ENCODE assay signal across 8 mouse cellular contexts in genomic region chr7:27165007-27165655, GRCm38 (mm10). TPM values are rescaled to one million over a fixed set of nuclear protein-coding genes. Genes with fewer than 3 reads are reported as not detected.
DNase-seq lines count a peak whose midpoint lies in the region; ATAC-seq and TF ChIP-seq lines count a peak whose summit lies in the region.

No protein-coding gene starts in this region.

- TF ChIP-seq EP300 in liver, embryonic 14.5 days (IDR thresholded peaks at IDR 0.05; ENCODE audit: low read depth): no peak

- no peaks in the 10 kb centered on the region for H3K9me3 ChIP-seq in heart, embryonic 10.5 days
- no peaks in the 10 kb centered on the region for H3K9me3 ChIP-seq in G1E (replicated peaks)
- no peaks in the 10 kb centered on the region for H3K9me3 ChIP-seq in embryonic facial prominence, embryonic 11.5 days (replicated peaks; ENCODE audit: control insufficient read depth, low read length)
- no peaks in the 10 kb centered on the region for H3K9me3 ChIP-seq in hindbrain, embryonic 16.5 days (ENCODE audit: control insufficient read depth, low read length)
- no peaks in the 10 kb centered on the region for H3K9me3 ChIP-seq in liver, embryonic 14.5 days (ENCODE audit: control insufficient read depth, low read length)

- no peak for TF ChIP-seq CTCF in G1E (IDR thresholded peaks at IDR 0.05; ENCODE audit: low read depth, low read length)
- TF ChIP-seq CTCF in liver, embryonic 14.5 days (IDR thresholded peaks at IDR 0.05; ENCODE audit: low read depth): no peak

- no peak for ATAC-seq in G1E (ENCODE audit: extremely low read depth, insufficient number of reproducible peaks, low FRiP score, poor library complexity, severe bottlenecking)
- ATAC-seq in embryonic facial prominence, embryonic 11.5 days (replicated peaks; ENCODE audit: insufficient number of reproducible peaks, low FRiP score, low TSS enrichment, low read depth): 0 out of 2 replicates have a peak, but pooled peaks have one; percentile 12
- ATAC-seq in hindbrain, embryonic 16.5 days: peak; percentile 5; the same call in 1 of the 2 replicates
- ATAC-seq in liver, embryonic 14.5 days (ENCODE audit: insufficient read depth): no peak
- ATAC-seq in inflammation-experienced regulatory T-cells, adult 6 months: no peak

- peak overlapping the region; percentile 80 for H3K9ac ChIP-seq in embryonic facial prominence, embryonic 11.5 days (replicated peaks; ENCODE audit: low read length)
- H3K9ac ChIP-seq in hindbrain, embryonic 16.5 days (ENCODE audit: low read depth, low read length): peak overlapping the region; percentile 91
- peak overlapping the region; percentile 74; the same call in 1 of the 2 replicates for H3K9ac ChIP-seq in liver, embryonic 14.5 days (replicated peaks)

- no peaks in the 10 kb centered on the region for H3K27me3 ChIP-seq in heart, embryonic 10.5 days (ENCODE audit: insufficient read depth, poor library complexity, severe bottlenecking)
- no peaks in the 10 kb centered on the region; the same call in 1 of the 2 replicates for H3K27me3 ChIP-seq in G1E (ENCODE audit: insufficient read depth, low read length)
- no peaks in the 10 kb centered on the region for H3K27me3 ChIP-seq in embryonic facial prominence, embryonic 11.5 days (ENCODE audit: control insufficient read depth, insufficient read depth, low read length)
- H3K27me3 ChIP-seq in hindbrain, embryonic 16.5 days (replicated peaks; ENCODE audit: control insufficient read depth, insufficient read depth, low read length): no peaks in the 10 kb centered on the region
- H3K27me3 ChIP-seq in liver, embryonic 14.5 days (ENCODE audit: control insufficient read depth, insufficient read depth, low read length): no peaks in the 10 kb centered on the region

- no peak for DNase-seq in heart, embryonic 10.5 days (ENCODE audit: low spot score)
- DNase-seq in heart, postnatal 10 days: no peak
- no peak for DNase-seq in G1E (ENCODE audit: low spot score)
- DNase-seq in embryonic facial prominence, embryonic 11.5 days (ENCODE audit: low spot score): no peak
- no peak for DNase-seq in liver, embryonic 14.5 days (ENCODE audit: low read depth in 3 of 3, low spot score in 3 of 3)
- DNase-seq in urinary bladder, postnatal 14 days (ENCODE audit: low spot score): no peak

- peak overlapping the region; percentile 74 for H3K4me2 ChIP-seq in embryonic facial prominence, embryonic 11.5 days (ENCODE audit: low read depth, low read length)
- H3K4me2 ChIP-seq in hindbrain, embryonic 16.5 days (ENCODE audit: low read length): peak overlapping the region; percentile 85
- H3K4me2 ChIP-seq in liver, embryonic 14.5 days (ENCODE audit: low read depth): peak overlapping the region; percentile 78

- intact Hi-C loops in heart, postnatal 10 days (cut with DNase I): loop anchor here (10.0 kb wide), 1 partner anchor 310 kb away; the partner anchor contains the start of gene Sertad3

- H3K4me1 ChIP-seq in heart, embryonic 10.5 days: peaks cover 53% of the 10 kb centered on the region
- peaks cover 76% of the 10 kb centered on the region for H3K4me1 ChIP-seq in G1E (ENCODE audit: insufficient read depth, low read depth, low read length)
- peaks cover 11% of the 10 kb centered on the region for H3K4me1 ChIP-seq in embryonic facial prominence, embryonic 11.5 days (ENCODE audit: control insufficient read depth, insufficient read depth, low read length)
- peaks cover 61% of the 10 kb centered on the region for H3K4me1 ChIP-seq in hindbrain, embryonic 16.5 days (ENCODE audit: control insufficient read depth, insufficient read depth, low read depth, low read length)
- peaks cover 0 to 18% of the 10 kb centered on the region in 2 experiments; a peak in 3 of 4 replicates for H3K4me1 ChIP-seq in liver, embryonic 14.5 days (replicated peaks; ENCODE audit: control insufficient read depth in 2 of 2, insufficient read depth in 2 of 2, low read length in 1 of 2)

- H3K4me3 ChIP-seq in heart, embryonic 10.5 days: peak overlapping the region; percentile 80
- peak overlapping the region; percentile 80; the same call in 1 of the 2 replicates for H3K4me3 ChIP-seq in G1E (ENCODE audit: low read depth, low read length)
- H3K4me3 ChIP-seq in embryonic facial prominence, embryonic 11.5 days (ENCODE audit: low read depth, low read length): peak overlapping the region; percentile 59
- peak overlapping the region; percentile 81 for H3K4me3 ChIP-seq in hindbrain, embryonic 16.5 days (ENCODE audit: low read length)
- peak overlapping the region; percentile 77 to 81; a peak in 3 of 4 replicates for H3K4me3 ChIP-seq in liver, embryonic 14.5 days (ENCODE audit: insufficient read depth in 1 of 2, low read depth in 2 of 2, low read length in 2 of 2)

- peak overlapping the region; percentile 98 for H3K27ac ChIP-seq in heart, embryonic 10.5 days
- no peak overlapping the region for H3K27ac ChIP-seq in embryonic facial prominence, embryonic 11.5 days (replicated peaks; ENCODE audit: low read depth, low read length)
- peak overlapping the region; percentile 98; the same call in 1 of the 2 replicates for H3K27ac ChIP-seq in hindbrain, embryonic 16.5 days (ENCODE audit: low read depth, low read length)
- peak overlapping the region; percentile 53; the same call in 1 of the 2 replicates for H3K27ac ChIP-seq in liver, embryonic 14.5 days

- H3K36me3 ChIP-seq in heart, embryonic 10.5 days: peaks cover 46% of the 10 kb centered on the region
- H3K36me3 ChIP-seq in G1E (replicated peaks): peaks cover 76% of the 10 kb centered on the region
- H3K36me3 ChIP-seq in embryonic facial prominence, embryonic 11.5 days (replicated peaks; ENCODE audit: control insufficient read depth, insufficient read depth, low read depth, low read length): peaks cover 4% of the 10 kb centered on the region; the same call in 1 of the 2 replicates
- peaks cover 4% of the 10 kb centered on the region; the same call in 1 of the 2 replicates for H3K36me3 ChIP-seq in hindbrain, embryonic 16.5 days (ENCODE audit: control insufficient read depth, insufficient read depth, low read length)
- H3K36me3 ChIP-seq in liver, embryonic 14.5 days (replicated peaks; ENCODE audit: control insufficient read depth, insufficient read depth, low read depth): no peaks in the 10 kb centered on the region

- 75% methylated on average over 23 of the region's 23 CpGs for WGBS in heart, embryonic 10.5 days
- WGBS in embryonic facial prominence, embryonic 11.5 days: 81% methylated on average over 23 of the region's 23 CpGs
- 70% methylated on average over 23 of the region's 23 CpGs for WGBS in hindbrain, embryonic 16.5 days
- 79% methylated on average over 23 of the region's 23 CpGs for WGBS in liver, embryonic 14.5 days (ENCODE audit: insufficient replicate concordance)

RNA-seq across cellular contexts. Expression of gene Egln2, which starts 1.5 kb away (rescaled TPM):
- polyA plus RNA-seq in heart, embryonic 10.5 days (2016; fragmentation: Nextera tagmentation; extraction: Ambion mirVana): 66.5 and 73.0 TPM in 2 replicates
- total RNA-seq in heart, postnatal 10 days (2021): 10 to 100 TPM; 57.9 to 59.4 TPM
- total RNA-seq in G1E (2014; fragmentation: Nextera tagmentation): 16.9 and 22.0 TPM in 2 replicates
- 42.6 and 46.4 TPM in 2 replicates for total RNA-seq in G1E (2017)
- 74.6 and 101 TPM in 2 replicates for polyA plus RNA-seq in G1E (2012)
- polyA plus RNA-seq in embryonic facial prominence, embryonic 11.5 days (2014; fragmentation: Nextera tagmentation; extraction: Ambion mirVana): 33.3 and 36.5 TPM in 2 replicates
- polyA plus RNA-seq in hindbrain, embryonic 16.5 days (2015; fragmentation: Nextera tagmentation; extraction: Ambion mirVana): 92.7 and 102 TPM in 2 replicates
- 22.2 and 23.3 TPM in 2 replicates for polyA plus RNA-seq in liver, embryonic 14.5 days (2012; rRNA removed)
- 11.7 and 13.8 TPM in 2 replicates for polyA plus RNA-seq in liver, embryonic 14.5 days (2014; fragmentation: Nextera tagmentation; extraction: Ambion mirVana)
- 10 to 100 TPM; 12.0 to 14.1 (median 13.9) TPM for polyA plus RNA-seq in inflammation-experienced regulatory T-cells, adult 6 months (2017; shearing (Covaris generic))

RNA-seq across cellular contexts. Expression of gene Cyp2t4, which starts 11.6 kb away (rescaled TPM):
- 0.11 TPM in 1 of 2 replicates, not detected in the other for polyA plus RNA-seq in heart, embryonic 10.5 days (2016; fragmentation: Nextera tagmentation; extraction: Ambion mirVana)
- total RNA-seq in heart, postnatal 10 days (2021): not detected
- total RNA-seq in G1E (2014; fragmentation: Nextera tagmentation): not detected in 2 replicates
- 0.06 TPM in 1 of 2 replicates, not detected in the other for total RNA-seq in G1E (2017)
- polyA plus RNA-seq in G1E (2012): not detected in 2 replicates
- 0.13 TPM in 1 of 2 replicates, not detected in the other for polyA plus RNA-seq in embryonic facial prominence, embryonic 11.5 days (2014; fragmentation: Nextera tagmentation; extraction: Ambion mirVana)
- polyA plus RNA-seq in hindbrain, embryonic 16.5 days (2015; fragmentation: Nextera tagmentation; extraction: Ambion mirVana): 0.13 and 0.30 TPM in 2 replicates
- not detected in 2 replicates for polyA plus RNA-seq in liver, embryonic 14.5 days (2012; rRNA removed)
- polyA plus RNA-seq in liver, embryonic 14.5 days (2014; fragmentation: Nextera tagmentation; extraction: Ambion mirVana): not detected in 2 replicates
- polyA plus RNA-seq in inflammation-experienced regulatory T-cells, adult 6 months (2017; shearing (Covaris generic)): under 1 TPM in 2 of 3 experiments, not detected in 1; 0.24 to 0.59 TPM

RNA-seq across cellular contexts. Expression of gene Rab4b, which starts 13.6 kb away (rescaled TPM):
- 59.4 and 63.2 TPM in 2 replicates for polyA plus RNA-seq in heart, embryonic 10.5 days (2016; fragmentation: Nextera tagmentation; extraction: Ambion mirVana)
- total RNA-seq in heart, postnatal 10 days (2021): 10 to 100 TPM; 21.9 to 22.8 TPM
- 36.5 and 37.4 TPM in 2 replicates for total RNA-seq in G1E (2014; fragmentation: Nextera tagmentation)
- total RNA-seq in G1E (2017): 14.6 and 15.2 TPM in 2 replicates
- polyA plus RNA-seq in G1E (2012): 182 and 204 TPM in 2 replicates
- polyA plus RNA-seq in embryonic facial prominence, embryonic 11.5 days (2014; fragmentation: Nextera tagmentation; extraction: Ambion mirVana): 49.3 and 51.3 TPM in 2 replicates
- polyA plus RNA-seq in hindbrain, embryonic 16.5 days (2015; fragmentation: Nextera tagmentation; extraction: Ambion mirVana): 112 and 118 TPM in 2 replicates
- polyA plus RNA-seq in liver, embryonic 14.5 days (2012; rRNA removed): 15.2 and 15.9 TPM in 2 replicates
- 18.3 and 19.1 TPM in 2 replicates for polyA plus RNA-seq in liver, embryonic 14.5 days (2014; fragmentation: Nextera tagmentation; extraction: Ambion mirVana)
- polyA plus RNA-seq in inflammation-experienced regulatory T-cells, adult 6 months (2017; shearing (Covaris generic)): 100 to 1,000 TPM; 130 to 162 (median 146) TPM

RNA-seq across cellular contexts. Expression of gene Gm21983, which starts 15.8 kb away (rescaled TPM):
- polyA plus RNA-seq in heart, embryonic 10.5 days (2016; fragmentation: Nextera tagmentation; extraction: Ambion mirVana): not detected in 2 replicates
- total RNA-seq in heart, postnatal 10 days (2021): under 1 TPM in 1 of 2 experiments, not detected in 1; 0.31 TPM
- total RNA-seq in G1E (2014; fragmentation: Nextera tagmentation) (0.83 TPM in 1 of 2 replicates, not detected in the other), G1E (2017) (not detected in 2 replicates)
- 0.04 TPM in 1 of 2 replicates, not detected in the other for polyA plus RNA-seq in G1E (2012)
- polyA plus RNA-seq in embryonic facial prominence, embryonic 11.5 days (2014; fragmentation: Nextera tagmentation; extraction: Ambion mirVana): not detected in 2 replicates
- not detected in 2 replicates for polyA plus RNA-seq in hindbrain, embryonic 16.5 days (2015; fragmentation: Nextera tagmentation; extraction: Ambion mirVana)
- 0.04 TPM in 2 replicates for polyA plus RNA-seq in liver, embryonic 14.5 days (2012; rRNA removed)
- 0.28 TPM in 1 of 2 replicates, not detected in the other for polyA plus RNA-seq in liver, embryonic 14.5 days (2014; fragmentation: Nextera tagmentation; extraction: Ambion mirVana)
- not detected for polyA plus RNA-seq in inflammation-experienced regulatory T-cells, adult 6 months (2017; shearing (Covaris generic))

RNA-seq across cellular contexts. Expression of gene Mia, which starts 15.8 kb away (rescaled TPM):
- polyA plus RNA-seq in heart, embryonic 10.5 days (2016; fragmentation: Nextera tagmentation; extraction: Ambion mirVana): 1.0 and 1.5 TPM in 2 replicates
- not detected for total RNA-seq in heart, postnatal 10 days (2021)
- total RNA-seq in G1E (2014; fragmentation: Nextera tagmentation) (0.87 and 4.6 TPM in 2 replicates), G1E (2017) (0.82 and 1.4 TPM in 2 replicates)
- polyA plus RNA-seq in G1E (2012): 0.24 TPM in 1 of 2 replicates, not detected in the other
- 4.4 and 5.1 TPM in 2 replicates for polyA plus RNA-seq in embryonic facial prominence, embryonic 11.5 days (2014; fragmentation: Nextera tagmentation; extraction: Ambion mirVana)
- 30.3 and 40.5 TPM in 2 replicates for polyA plus RNA-seq in hindbrain, embryonic 16.5 days (2015; fragmentation: Nextera tagmentation; extraction: Ambion mirVana)
- polyA plus RNA-seq in liver, embryonic 14.5 days (2012; rRNA removed): 0.55 and 0.67 TPM in 2 replicates
- polyA plus RNA-seq in liver, embryonic 14.5 days (2014; fragmentation: Nextera tagmentation; extraction: Ambion mirVana): 0.52 TPM in 1 of 2 replicates, not detected in the other
- not detected for polyA plus RNA-seq in inflammation-experienced regulatory T-cells, adult 6 months (2017; shearing (Covaris generic))

Comparison
In these comparisons a context has a peak if more than half of its experiments do, and no peak if none do; other contexts are left out.
1. ATAC-seq: peak in embryonic facial prominence, embryonic 11.5 days (single experiment) and hindbrain, embryonic 16.5 days (single experiment); none in G1E (single experiment), liver, embryonic 14.5 days (single experiment) and inflammation-experienced regulatory T-cells, adult 6 months (single experiment).
2. Peak in every context shown above with its lines, with median percentiles within 50 percentile points of each other: H3K4me3 ChIP-seq, H3K4me2 ChIP-seq and H3K9ac ChIP-seq.